Mouse (Mus musculus) limb, embryonic 14.5 days (tissue): Measurements from ENCODE around the gene Rpl15. TPM values are rescaled to one million over a fixed set of nuclear protein-coding genes. Genes with fewer than 3 reads are reported as not detected.

ENCODE experiments used
- ATAC-seq: fragments of 200-750 bp; cut with Nextera tagmentation; 2 replicates; pipeline ENCODE4 v1.8.0; 2017; ENCODE audit warnings: low read depth, moderate number of reproducible peaks, moderate TSS enrichment; ENCODE audit not compliant: low FRiP score
- DNase-seq: peaks from one replicate; pipeline ENCODE4 v3.0.0-alpha.2; 2015; ENCODE audit warnings: low spot score
- H3K27ac ChIP-seq: fragments of 300-500 bp; sonication (generic); replicated peaks from 2 replicates; pipeline ENCODE4 v1.5.1; 2014; ENCODE audit warnings: low read depth, mild to moderate bottlenecking, low read length, moderate library complexity, mixed read lengths
- H3K27me3 ChIP-seq: fragments of 300-500 bp; sonication (generic); 2 replicates; pipeline ENCODE4 v1.6.1; 2014; ENCODE audit warnings: low read length, mixed read lengths; ENCODE audit not compliant: control insufficient read depth, insufficient read depth
- H3K36me3 ChIP-seq: fragments of 300-500 bp; sonication (generic); 2 replicates; pipeline ENCODE4 v1.6.1; 2014; ENCODE audit warnings: mild to moderate bottlenecking, low read length, moderate library complexity, mixed read lengths; ENCODE audit not compliant: control insufficient read depth, insufficient read depth
- H3K4me1 ChIP-seq: fragments of 300-500 bp; sonication (generic); 2 replicates; pipeline ENCODE4 v1.6.1; 2014; ENCODE audit warnings: antibody characterized with exemption, low read length, mixed read lengths; ENCODE audit not compliant: control insufficient read depth, insufficient read depth
- H3K4me2 ChIP-seq: fragments of 300-500 bp; sonication (generic); replicated peaks from 2 replicates; pipeline ENCODE4 v1.6.1; 2014; ENCODE audit warnings: low read depth, mild to moderate bottlenecking, low read length, moderate library complexity; ENCODE audit not compliant: severe bottlenecking
- H3K4me3 ChIP-seq: fragments of 300-500 bp; sonication (generic); replicated peaks from 2 replicates; pipeline ENCODE4 v1.5.1; 2014; ENCODE audit warnings: low read length
- H3K9ac ChIP-seq: fragments of 300-500 bp; sonication (generic); 2 replicates; pipeline ENCODE4 v1.6.1; 2014; ENCODE audit warnings: mild to moderate bottlenecking, low read depth, low read length, moderate library complexity; ENCODE audit not compliant: severe bottlenecking
- H3K9me3 ChIP-seq: fragments of 300-500 bp; sonication (generic); 2 replicates; pipeline ENCODE4 v1.6.1; 2016; ENCODE audit warnings: low read length; ENCODE audit not compliant: control insufficient read depth
- POLR2A ChIP-seq: fragments of 200-500 bp; IDR thresholded peaks from 2 replicates; pipeline ENCODE4 v1.8.0; 2012; ENCODE audit warnings: inconsistent platforms, mild to moderate bottlenecking, moderate library complexity, borderline replicate concordance; ENCODE audit not compliant: insufficient read depth, insufficient read length; ENCODE audit errors: extremely low read depth
- WGBS: fragments of 180-500 bp; shearing (Covaris S2); extraction: QIAGEN DNeasy Blood & Tissue Kit; methylation state at CpG from one replicate; pipeline ENCODE4 v1.1.7; 2014; 5-methylcytosine and 5-hydroxymethylcytosine counted together
- polyA plus RNA-seq, 2 experiments: library from polyadenylated mRNA; depleted of rRNA in 1 of 2; stranded (reverse) in 1 of 2; unstranded in 1 of 2; fragments of >200 nt; fragmentation: Nextera tagmentation in 1 of 2; extraction: Ambion mirVana in 1 of 2; gene quantifications; 2 replicates each; pipeline versions ENCODE4 v1.2.1 to v1.2.3; 2012 to 2014

The Rpl15 gene
- polyA plus RNA-seq (2012; rRNA removed) (1,239 and 1,286 TPM in 2 replicates), polyA plus RNA-seq (2014; fragmentation: Nextera tagmentation; extraction: Ambion mirVana) (465 and 499 TPM in 2 replicates)

DNA sequence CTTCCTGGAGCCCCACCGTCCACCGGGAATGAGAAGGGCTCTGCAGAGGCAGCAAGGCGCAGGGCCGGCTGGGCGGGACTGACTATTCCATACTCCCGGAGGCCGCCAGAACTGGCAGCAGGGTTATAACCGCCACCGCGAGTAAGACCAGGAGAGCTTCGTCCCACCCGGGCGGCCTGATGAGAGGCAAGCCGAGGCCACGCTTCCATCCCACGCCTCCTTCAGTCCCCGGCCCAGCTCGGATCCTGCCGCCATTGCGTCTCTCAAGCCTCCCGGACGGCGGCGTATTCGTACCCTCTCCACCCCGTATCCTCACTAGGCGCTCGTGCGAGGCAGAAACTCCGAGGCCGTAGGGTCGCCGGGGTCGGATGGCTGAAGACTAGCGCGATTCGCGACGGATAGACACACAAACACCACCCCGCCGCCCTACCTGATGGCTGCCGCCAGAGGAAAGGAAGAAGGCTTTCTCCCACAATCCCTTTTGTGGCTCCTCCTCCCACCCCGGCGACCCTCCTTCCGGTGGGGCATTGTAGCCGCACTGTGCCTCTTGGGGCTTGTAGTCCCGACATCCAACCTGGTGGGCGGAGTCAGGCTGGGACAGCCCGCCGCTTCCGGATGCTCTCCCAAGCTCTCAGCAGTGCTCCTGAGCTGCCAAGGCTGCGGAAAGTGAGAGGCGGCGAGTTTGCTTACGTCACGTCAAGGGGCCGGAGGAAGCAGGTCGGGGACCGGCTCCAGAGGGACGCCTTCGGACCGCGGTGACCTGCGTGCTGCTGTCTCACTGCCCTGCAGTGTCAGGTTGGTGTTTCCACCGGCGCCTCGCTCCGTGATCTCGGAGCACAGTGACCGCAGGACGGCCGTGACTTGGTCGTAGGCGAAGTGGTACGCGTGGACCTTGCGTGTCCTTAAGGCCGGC is at the start of gene Rpl15, which contains the start of gene Nkiras1:
Gene Rpl15, minus strand, starts transcription at position 863 of the 913 bp plus-strand sequence.
Gene Nkiras1, plus strand, starts transcription at position 608 of the 913 bp plus-strand sequence.
- Histone ChIP-seq H3K4me2 (peak within 1 kb of the TSS; percentile 76), H3K4me3 (peak within 1 kb of the TSS; percentile 92), H3K27me3 (no peaks in the 10 kb centered on the region), H3K4me1 (peaks cover 6% of the 10 kb centered on the region), H3K27ac (peak within 1 kb of the TSS; percentile 86), H3K36me3 (peaks cover 29% of the 10 kb centered on the region), H3K9me3 (no peaks in the 10 kb centered on the region), H3K9ac (peak within 1 kb of the TSS; percentile 99)
- ATAC-seq: peak; percentile 99
- peak; percentile 98 for DNase-seq
- WGBS: under 1% methylated on average over 64 of the region's 78 CpGs
- peak; percentile 91; the same call in 1 of the 2 replicates for TF ChIP-seq POLR2A

DNA sequence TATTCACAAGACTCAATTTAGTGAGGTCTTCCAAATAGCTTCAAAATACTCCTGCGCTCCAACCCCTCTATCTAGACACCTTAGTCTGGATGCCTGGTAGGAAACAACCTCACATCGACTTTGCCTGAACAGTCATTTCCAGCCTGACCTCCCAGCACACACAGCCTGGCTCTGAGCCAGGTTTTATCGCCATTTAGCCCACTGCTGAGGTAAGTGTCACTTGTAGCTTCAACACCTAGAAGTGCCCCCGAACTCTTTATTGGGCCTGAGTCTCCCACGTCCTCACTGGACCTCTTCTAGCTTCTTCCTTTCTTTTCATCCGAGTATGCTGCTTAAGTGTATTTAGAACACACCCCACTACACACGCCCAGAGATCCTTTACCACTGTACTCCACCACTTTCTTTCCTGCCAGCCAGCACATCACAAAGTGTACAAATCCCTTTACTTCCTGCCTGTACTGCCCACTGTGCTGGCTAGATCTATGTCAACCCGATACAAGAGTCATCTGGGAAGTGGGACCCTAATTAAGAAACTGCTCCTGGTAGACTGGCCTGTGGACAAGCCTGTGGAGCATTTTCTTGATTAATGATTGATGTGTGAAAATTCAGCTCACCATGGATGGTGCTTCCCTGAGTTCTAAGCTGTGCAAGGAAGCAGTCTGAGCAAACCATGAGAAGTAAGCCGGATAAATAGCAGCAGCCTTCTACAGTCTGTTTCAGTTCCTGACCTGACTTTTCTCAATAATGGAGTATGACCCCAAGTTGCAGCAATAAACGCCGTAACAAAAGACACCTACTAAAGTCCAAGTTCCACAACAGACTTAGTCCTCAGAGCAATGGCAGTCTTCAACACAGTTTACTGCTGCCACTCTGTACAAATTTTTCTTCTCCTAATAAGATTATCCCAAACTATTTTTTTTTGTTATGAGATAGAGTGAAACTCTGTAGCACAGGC is 46.5 kb upstream of the Rpl15 start:
- H3K4me2 ChIP-seq: no peak overlapping the region
- no peak overlapping the region for H3K27ac ChIP-seq
- no peaks in the 10 kb centered on the region for H3K4me1 ChIP-seq
- WGBS: 75% methylated on average over 11 of the region's 11 CpGs
- H3K36me3 ChIP-seq: peaks cover 4% of the 10 kb centered on the region; the same call in 1 of the 2 replicates
- H3K27me3 ChIP-seq: no peaks in the 10 kb centered on the region
- DNase-seq: no peak
- H3K9ac ChIP-seq: no peak overlapping the region
- TF ChIP-seq POLR2A: no peak
- H3K9me3 ChIP-seq: no peaks in the 10 kb centered on the region
- no peak for ATAC-seq
- H3K4me3 ChIP-seq: no peak overlapping the region

DNA sequence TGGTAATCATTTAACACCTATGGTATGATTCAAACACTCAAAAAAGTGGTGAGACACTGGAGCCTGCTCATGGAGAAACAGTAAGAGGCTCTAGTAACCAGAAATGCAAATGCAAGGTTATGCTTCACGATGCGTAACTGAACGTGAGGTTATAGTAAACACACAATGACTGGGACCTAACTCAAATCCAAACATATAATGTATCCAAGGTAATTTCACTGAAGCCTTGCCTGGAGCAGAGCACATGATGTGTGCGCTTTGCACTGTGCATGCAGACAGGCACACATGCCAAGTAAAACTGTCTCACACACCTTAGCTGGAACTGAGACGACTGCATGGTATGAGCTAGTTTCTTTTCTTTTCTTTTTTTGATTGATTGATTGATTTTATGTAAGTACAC is 33.0 kb upstream of the Rpl15 start:
- H3K27ac ChIP-seq: no peak overlapping the region
- peaks cover 11% of the 10 kb centered on the region; the same call in 1 of the 2 replicates for H3K36me3 ChIP-seq
- DNase-seq (no peak), ATAC-seq (no peak)
- no peaks in the 10 kb centered on the region for H3K4me1 ChIP-seq
- no peaks in the 10 kb centered on the region for H3K27me3 ChIP-seq
- H3K9ac ChIP-seq: no peak overlapping the region
- WGBS: 92% methylated on average over 5 of the region's 5 CpGs
- no peak for TF ChIP-seq POLR2A
- H3K4me2 ChIP-seq: no peak overlapping the region
- no peaks in the 10 kb centered on the region for H3K9me3 ChIP-seq
- H3K4me3 ChIP-seq: no peak overlapping the region

DNA sequence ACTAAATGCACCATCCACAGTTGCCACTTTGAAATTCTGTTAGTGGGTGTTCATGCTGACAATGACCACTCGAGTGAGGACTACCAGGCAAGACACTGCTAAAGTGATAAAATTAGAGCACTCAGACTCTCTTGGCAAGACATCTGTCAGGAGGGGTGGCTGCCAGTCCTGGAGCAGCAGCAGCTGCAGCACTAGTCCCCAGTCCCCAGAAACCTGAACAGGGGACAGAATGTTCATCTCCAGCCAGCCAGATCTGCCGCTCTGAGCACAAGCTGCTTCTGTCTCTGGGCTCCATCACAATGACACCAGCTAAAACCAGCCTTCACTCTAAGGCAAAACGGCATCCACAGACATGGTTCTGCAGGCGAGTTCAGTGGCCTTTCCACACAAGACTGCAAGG is 32.1 kb upstream of the Rpl15 start:
- no peak for DNase-seq
- 72% methylated on average over 4 of the region's 4 CpGs for WGBS
- no peak overlapping the region for H3K27ac ChIP-seq

DNA sequence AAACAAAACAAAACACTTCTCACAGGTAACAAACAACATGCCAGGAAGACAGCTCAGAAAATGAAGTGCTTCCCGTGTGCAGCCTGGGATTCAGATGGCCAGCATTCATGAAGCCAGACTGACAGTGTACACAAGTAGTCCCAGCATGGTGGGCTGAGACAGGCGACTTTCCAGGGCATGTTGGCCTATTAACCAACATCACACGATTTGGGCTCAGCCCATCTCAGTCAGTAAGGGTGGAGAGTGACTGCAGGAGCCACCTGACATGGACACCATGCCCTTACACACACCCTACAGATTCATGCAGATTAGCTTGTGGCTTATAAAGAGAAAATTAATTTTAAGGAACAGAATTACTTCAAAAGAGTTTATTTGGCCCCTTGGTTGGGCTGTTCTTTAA is 31.6 kb upstream of the Rpl15 start:
- Histone ChIP-seq H3K4me1 (no peaks in the 10 kb centered on the region), H3K4me2 (no peak overlapping the region), H3K9ac (no peak overlapping the region), H3K27ac (no peak overlapping the region), H3K9me3 (no peaks in the 10 kb centered on the region), H3K4me3 (no peak overlapping the region), H3K36me3 (peaks cover 11% of the 10 kb centered on the region; the same call in 1 of the 2 replicates), H3K27me3 (no peaks in the 10 kb centered on the region)
- no peak for ATAC-seq
- DNase-seq: no peak
- WGBS: 78% methylated on average over 3 of the region's 3 CpGs
- no peak for TF ChIP-seq POLR2A

More for the DNA sequence above, 32.1 kb upstream of the Rpl15 start:
- Histone ChIP-seq H3K9me3 (no peaks in the 10 kb centered on the region), H3K36me3 (peaks cover 11% of the 10 kb centered on the region; the same call in 1 of the 2 replicates), H3K4me2 (no peak overlapping the region), H3K4me1 (no peaks in the 10 kb centered on the region), H3K9ac (no peak overlapping the region), H3K4me3 (no peak overlapping the region), H3K27me3 (no peaks in the 10 kb centered on the region)
- ATAC-seq: no peak
- no peak for TF ChIP-seq POLR2A
